Mouse (Mus musculus) hindbrain, embryonic 13.5 days (tissue): ENCODE results near the gene Zfp951. TPM values are rescaled to one million over a fixed set of nuclear protein-coding genes. Genes with fewer than 3 reads are reported as not detected.
"Not testable (repeated sequence)": the region's sequence is repeated elsewhere in the genome, so short reads cannot be mapped to it uniquely, and the experiment has no call there.

Experiments used
- ATAC-seq: fragments of 200-750 bp; cut with Nextera tagmentation; 2 replicates; pipeline ENCODE4 v1.8.0; 2017; ENCODE audit warnings: moderate TSS enrichment; ENCODE audit not compliant: low FRiP score
- H3K27ac ChIP-seq: fragments of 300-500 bp; sonication (generic); 2 replicates; pipeline ENCODE4 v1.5.1; 2015; ENCODE audit warnings: inconsistent platforms, mild to moderate bottlenecking, moderate library complexity
- H3K27me3 ChIP-seq: fragments of 300-500 bp; sonication (generic); 2 replicates; pipeline ENCODE4 v1.6.1; 2015; ENCODE audit warnings: mild to moderate bottlenecking, inconsistent platforms
- H3K36me3 ChIP-seq: fragments of 300-500 bp; sonication (generic); 2 replicates; pipeline ENCODE4 v1.6.1; 2015; ENCODE audit warnings: mild to moderate bottlenecking, inconsistent platforms
- H3K4me1 ChIP-seq: fragments of 300-500 bp; sonication (generic); replicated peaks from 2 replicates; pipeline ENCODE4 v1.6.1; 2015; ENCODE audit warnings: inconsistent platforms
- H3K4me2 ChIP-seq: fragments of 300-500 bp; sonication (generic); 2 replicates; pipeline ENCODE4 v1.6.1; 2015; ENCODE audit warnings: inconsistent platforms, mild to moderate bottlenecking, moderate library complexity
- H3K4me3 ChIP-seq: fragments of 300-500 bp; sonication (generic); 2 replicates; pipeline ENCODE4 v1.5.1; 2015; ENCODE audit warnings: mild to moderate bottlenecking, inconsistent platforms
- H3K9ac ChIP-seq: fragments of 300-500 bp; sonication (generic); 2 replicates; pipeline ENCODE4 v1.6.1; 2015; ENCODE audit warnings: mild to moderate bottlenecking, inconsistent platforms
- H3K9me3 ChIP-seq: fragments of 300-500 bp; sonication (generic); 2 replicates; pipeline ENCODE4 v1.6.1; 2016; ENCODE audit warnings: inconsistent platforms
- WGBS: fragments of 180-500 bp; shearing (Covaris S2); methylation state at CpG from one replicate; pipeline ENCODE4 v1.1.7; 2015; 5-methylcytosine and 5-hydroxymethylcytosine counted together
- polyA plus RNA-seq: library from polyadenylated mRNA; unstranded; fragments of >200 nt; fragmentation: Nextera tagmentation; extraction: Ambion mirVana; gene quantifications from 2 replicates; pipeline ENCODE4 v1.2.1, GENCODE M21; 2015

Zfp951 gene
- 3.0 and 3.2 TPM in 2 replicates for polyA plus RNA-seq

DNA sequence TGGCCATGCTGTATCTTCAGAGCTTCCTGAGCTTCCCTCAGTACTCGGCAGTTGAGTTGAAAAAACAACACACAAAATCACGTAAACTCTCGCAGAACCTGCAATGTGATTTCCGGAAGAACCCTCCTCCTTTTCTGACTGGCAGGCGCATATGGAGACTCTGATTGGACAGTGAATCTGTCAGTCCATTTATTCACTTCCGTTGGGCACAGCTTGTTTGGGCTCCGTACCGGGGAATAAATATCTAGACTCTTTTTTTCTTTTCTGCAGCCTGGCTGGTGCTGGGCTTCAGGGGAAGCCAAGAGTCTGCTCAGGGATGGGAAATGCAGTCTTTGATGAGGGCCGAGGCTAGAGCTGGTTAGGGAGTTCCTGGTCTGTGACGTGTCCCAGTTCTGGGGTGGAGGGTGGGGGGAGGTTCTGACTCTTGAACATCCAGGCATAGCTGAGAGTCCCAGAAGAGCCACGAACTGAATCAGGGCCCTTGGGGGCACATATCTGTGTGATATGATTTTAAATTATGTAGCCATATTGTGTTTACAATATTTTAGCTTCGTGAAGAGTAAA is at the start of gene Zfp951:
Gene Zfp951 (minus strand): TSS at position 109 of the 564 bp plus-strand sequence.
- ATAC-seq = peak; percentile 97
- Histone ChIP-seq H3K4me3 (peak within 1 kb of the TSS; percentile 28), H3K4me2 (peak within 1 kb of the TSS; percentile 16; the same call in 1 of the 2 replicates), H3K9me3 (peaks cover 18% of the 10 kb centered on the region; the same call in 1 of the 2 replicates)
- H3K9ac ChIP-seq, H3K27ac ChIP-seq, H3K27me3 ChIP-seq, H3K36me3 ChIP-seq, H3K4me1 ChIP-seq: not testable (repeated sequence)
- WGBS = 47% methylated on average over 11 of the region's 12 CpGs

DNA sequence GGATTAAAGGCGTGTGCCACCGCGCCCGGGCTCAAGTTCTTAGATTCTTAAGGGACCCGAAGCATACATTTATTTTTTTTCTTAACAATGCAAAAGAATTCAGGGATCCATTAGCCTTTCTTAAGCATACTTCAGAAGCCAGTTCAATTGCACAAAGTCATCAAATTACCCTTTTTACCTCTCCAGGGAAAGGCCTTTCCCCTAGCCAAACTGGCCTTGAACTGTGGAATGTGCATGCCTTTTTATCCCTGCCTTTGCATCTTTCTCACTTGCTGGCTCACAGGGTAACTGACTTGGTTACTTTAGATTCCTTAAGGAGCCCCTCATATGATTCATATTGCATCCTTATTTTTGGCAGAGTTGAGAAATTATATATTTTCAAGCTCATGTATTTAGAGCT is 46.7 kb upstream of the Zfp951 start:
- H3K9me3 ChIP-seq, H3K27ac ChIP-seq, H3K9ac ChIP-seq, ATAC-seq, H3K4me3 ChIP-seq, H3K27me3 ChIP-seq, H3K4me2 ChIP-seq, H3K36me3 ChIP-seq, H3K4me1 ChIP-seq: not testable (repeated sequence)
- WGBS = 87% methylated on average over 5 of the region's 5 CpGs

DNA sequence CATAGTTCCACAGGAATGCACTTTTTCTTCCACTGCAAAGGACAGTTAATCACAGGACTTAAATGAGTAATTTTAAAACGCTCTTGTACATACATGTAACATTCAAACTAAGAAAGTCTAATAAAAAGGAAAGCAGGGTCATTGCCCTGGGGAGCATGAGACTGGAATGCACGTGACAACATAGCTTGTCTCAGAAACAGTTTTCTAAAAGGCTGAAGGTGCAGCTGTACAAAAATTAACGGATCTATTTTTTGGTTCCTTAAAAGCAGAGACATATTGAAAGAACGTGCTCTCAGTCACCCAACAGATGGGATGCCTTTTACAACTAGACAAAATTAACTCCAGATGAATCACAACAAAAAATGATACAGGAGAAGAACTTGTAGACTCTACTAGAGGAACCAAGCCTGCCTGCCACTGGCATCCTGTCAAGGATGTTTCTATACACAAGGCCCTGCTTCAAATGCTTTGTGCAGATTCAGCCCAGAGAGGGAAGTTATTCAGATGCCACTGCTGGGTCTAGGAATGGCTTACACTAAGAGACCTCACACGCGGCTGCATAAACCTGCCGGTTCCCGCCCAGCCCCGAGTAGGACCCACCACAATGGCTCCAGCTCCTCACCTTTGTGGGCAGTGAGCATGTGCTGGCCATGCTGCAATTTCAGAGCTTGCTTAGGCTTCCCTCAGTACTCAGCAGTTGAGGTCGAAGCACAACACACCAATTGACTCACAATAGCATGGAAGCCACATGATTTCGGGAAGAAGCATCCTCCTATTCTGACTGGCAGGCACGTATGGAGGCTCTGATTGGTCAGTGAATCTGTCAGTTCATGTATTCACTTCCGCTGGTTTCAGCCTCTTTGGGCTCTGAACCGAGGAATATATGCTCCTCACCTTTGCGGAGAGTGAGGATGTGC is 567 bp downstream of the Zfp951 start:
- not testable (repeated sequence) for H3K27me3 ChIP-seq, H3K36me3 ChIP-seq, H3K27ac ChIP-seq, H3K9ac ChIP-seq, H3K4me1 ChIP-seq
- 52% methylated on average over 10 of the region's 15 CpGs for WGBS
- Histone ChIP-seq H3K4me3 (peak overlapping the region; percentile 28), H3K4me2 (peak overlapping the region; percentile 16; the same call in 1 of the 2 replicates), H3K9me3 (peaks cover 24% of the 10 kb centered on the region)
- peak; percentile 89 for ATAC-seq

DNA sequence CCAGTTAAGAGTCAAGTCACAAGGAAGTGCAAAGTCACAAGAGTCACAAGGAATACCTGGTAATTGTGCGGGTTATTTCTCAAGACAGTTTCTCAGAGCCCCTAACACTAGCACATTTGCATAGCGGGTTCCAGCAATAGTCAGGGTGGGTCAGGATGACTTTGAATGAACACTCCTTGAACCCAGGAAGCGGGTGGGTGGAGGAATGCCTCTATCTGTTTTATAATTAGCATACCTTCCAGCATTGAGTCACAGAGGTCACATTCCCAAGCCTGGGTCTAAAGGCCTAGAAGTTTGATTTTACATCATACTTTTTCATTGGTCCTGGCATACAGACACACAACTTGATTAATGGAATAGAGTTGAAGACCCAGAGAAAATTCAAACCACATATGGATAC is 5.3 kb downstream of the Zfp951 start:
- not testable (repeated sequence) for H3K4me2 ChIP-seq, H3K36me3 ChIP-seq, H3K27ac ChIP-seq, H3K4me1 ChIP-seq, ATAC-seq, H3K4me3 ChIP-seq, H3K27me3 ChIP-seq, H3K9ac ChIP-seq
- peaks cover 30% of the 10 kb centered on the region for H3K9me3 ChIP-seq
- 91% methylated on average over 3 of the region's 3 CpGs for WGBS

DNA sequence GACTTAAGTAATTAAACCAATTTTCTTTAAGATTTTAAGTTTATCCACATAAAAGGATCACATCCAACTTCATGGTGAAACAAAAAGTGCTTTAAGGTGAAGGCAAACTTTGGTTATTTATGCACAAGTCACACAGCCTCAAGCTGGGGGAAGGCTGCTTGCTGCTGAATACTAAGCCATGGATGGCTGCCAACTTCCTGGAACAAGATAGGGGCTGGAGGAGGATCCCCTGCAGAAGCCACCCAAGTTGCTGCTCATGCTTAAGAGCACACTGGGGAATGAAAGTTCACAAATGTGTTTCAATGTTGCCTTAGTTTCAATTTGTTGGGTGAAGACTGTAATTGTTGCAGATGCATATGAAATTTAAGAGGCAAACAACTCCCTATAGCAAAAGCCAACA is 26.5 kb downstream of the Zfp951 start:
- Histone ChIP-seq H3K27ac (no peak overlapping the region), H3K9ac (no peak overlapping the region), H3K4me1 (no peaks in the 10 kb centered on the region), H3K9me3 (peaks cover 70% of the 10 kb centered on the region), H3K27me3 (no peaks in the 10 kb centered on the region), H3K4me3 (no peak overlapping the region), H3K4me2 (no peak overlapping the region), H3K36me3 (peaks cover 7% of the 10 kb centered on the region; the same call in 1 of the 2 replicates)
- ATAC-seq = no peak

DNA sequence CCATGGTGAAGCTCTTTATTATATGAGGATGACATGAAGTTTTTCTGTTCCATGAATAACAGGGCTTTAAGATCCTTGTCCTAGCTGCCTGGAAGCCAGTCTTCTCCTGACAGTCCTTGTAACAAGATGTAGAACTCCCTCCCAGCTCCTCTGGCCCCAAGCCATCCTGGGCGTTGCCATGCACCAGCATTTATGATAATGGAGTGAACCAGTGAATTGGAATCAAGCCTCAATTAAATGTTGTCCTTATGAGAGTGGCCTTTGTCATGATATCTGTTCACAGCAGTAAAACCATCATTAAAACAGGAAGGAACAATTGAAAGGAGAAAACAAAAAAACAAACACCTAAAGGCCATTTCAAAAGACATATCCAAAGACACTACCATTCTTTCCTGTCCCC is 30.3 kb downstream of the Zfp951 start:
- H3K9me3 ChIP-seq = peaks cover 66% of the 10 kb centered on the region
- 76% methylated on average over 1 of the region's 1 CpGs for WGBS
- peaks cover 12% of the 10 kb centered on the region for H3K36me3 ChIP-seq
- no peaks in the 10 kb centered on the region for H3K27me3 ChIP-seq
- no peak overlapping the region for H3K4me3 ChIP-seq
- no peak overlapping the region for H3K4me2 ChIP-seq
- no peaks in the 10 kb centered on the region for H3K4me1 ChIP-seq
- H3K9ac ChIP-seq = no peak overlapping the region
- no peak for ATAC-seq
- no peak overlapping the region for H3K27ac ChIP-seq

DNA sequence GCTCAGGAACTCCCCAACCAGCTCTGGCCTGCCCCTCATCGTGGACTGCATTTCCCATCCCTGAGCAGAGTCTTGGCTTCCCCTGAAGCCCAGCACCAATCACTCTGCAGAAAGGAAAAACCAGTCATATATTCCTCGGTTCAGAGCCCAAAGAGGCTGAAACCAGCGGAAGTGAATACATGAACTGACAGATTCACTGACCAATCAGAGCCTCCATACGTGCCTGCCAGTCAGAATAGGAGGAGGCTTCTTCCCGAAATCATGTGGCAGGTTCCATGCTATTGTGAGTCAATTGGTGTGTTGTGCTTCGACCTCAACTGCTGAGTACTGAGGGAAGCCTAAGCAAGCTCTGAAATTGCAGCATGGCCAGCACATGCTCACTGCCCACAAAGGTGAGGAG is 89.7 kb downstream of the Zfp951 start:
- H3K9me3 ChIP-seq = peaks cover 30% of the 10 kb centered on the region
- H3K4me3 ChIP-seq, H3K4me2 ChIP-seq, H3K27ac ChIP-seq, H3K4me1 ChIP-seq, ATAC-seq, H3K36me3 ChIP-seq, H3K9ac ChIP-seq, H3K27me3 ChIP-seq: not testable (repeated sequence)
- WGBS = 85% methylated on average over 6 of the region's 6 CpGs

Other genes with a start within 250 kb of the Zfp951 start
- gene Abcg3, start 122.6 kb upstream of the Zfp951 start, polyA plus RNA-seq = 0.40 and 0.56 TPM in 2 replicates